Mouse (Mus musculus) cerebellum, adult 11-12 months (tissue): ENCODE data around the gene Olfr487.
"Not testable (repeated sequence)": the region's sequence is repeated elsewhere in the genome, so short reads cannot be mapped to it uniquely, and the experiment has no call there.

Experiments
- DNase-seq: peaks from one replicate; pipeline ENCODE4 v3.0.0; 2022

Gene Olfr487

DNA sequence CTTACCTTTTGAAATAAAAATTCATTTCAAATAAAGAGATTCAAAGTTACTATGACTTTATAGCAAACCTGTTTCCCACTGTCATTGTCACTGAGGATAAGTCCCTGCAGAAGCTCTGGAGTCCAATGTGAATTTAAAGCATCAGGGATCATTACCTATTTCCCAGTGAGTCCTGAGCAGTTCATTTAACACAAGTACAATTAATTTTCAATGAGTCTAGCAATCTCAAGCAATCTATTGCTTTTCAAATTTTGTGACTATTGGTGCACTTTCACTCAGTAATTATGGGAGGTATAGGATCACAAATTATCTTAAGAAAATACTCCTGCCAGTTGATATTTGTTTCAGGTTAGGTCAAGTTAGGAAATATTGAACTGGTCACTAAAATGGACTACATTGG, at the start of gene Olfr487:
Gene Olfr487 (minus strand): TSS at position 101 of the 400 bp plus-strand sequence.
- DNase-seq, result not testable (repeated sequence)

DNA sequence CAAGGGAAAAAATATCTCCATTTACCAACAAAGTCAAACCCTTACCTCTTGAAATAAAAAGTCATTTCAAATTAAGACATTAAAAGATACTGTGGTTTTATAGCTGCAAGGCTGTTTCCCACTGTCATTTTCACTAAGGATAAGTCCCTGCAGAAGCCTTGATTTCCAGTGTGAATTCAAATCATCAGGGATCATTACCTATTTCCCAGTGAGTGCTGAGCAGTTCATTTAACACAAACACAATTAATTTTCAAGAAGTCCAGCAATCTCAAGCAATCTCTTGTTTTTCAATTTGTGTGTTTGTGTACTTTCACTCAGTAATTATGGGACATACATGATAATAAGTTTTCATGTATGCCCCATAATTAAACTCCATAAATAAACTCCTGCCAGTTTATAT, 43.8 kb upstream of the Olfr487 start, which contains the start of gene Olfr488:
Gene Olfr488 (minus strand): TSS at position 101 of the 400 bp plus-strand sequence.
- DNase-seq, result no peak

DNA sequence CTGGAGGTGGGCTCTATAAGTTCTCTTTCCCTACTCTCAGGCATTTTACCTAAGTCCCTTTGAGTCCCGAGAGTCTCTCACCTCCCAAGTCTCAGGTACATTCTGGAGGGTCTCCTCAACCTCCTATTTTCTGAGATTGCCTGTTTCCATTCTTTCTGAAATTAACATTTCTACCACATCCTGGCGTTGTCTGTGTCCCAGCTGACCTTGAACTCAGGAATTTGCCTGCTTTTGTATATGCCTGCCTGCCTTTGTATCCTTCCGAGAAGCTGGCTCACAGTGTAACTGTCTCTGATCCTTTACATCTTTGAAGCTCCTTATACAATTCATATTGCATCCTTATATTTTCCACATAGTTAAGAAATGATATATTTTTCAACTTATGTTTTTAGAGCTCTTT, 19.1 kb upstream of the Olfr487 start:
- DNase-seq, result no peak

DNA sequence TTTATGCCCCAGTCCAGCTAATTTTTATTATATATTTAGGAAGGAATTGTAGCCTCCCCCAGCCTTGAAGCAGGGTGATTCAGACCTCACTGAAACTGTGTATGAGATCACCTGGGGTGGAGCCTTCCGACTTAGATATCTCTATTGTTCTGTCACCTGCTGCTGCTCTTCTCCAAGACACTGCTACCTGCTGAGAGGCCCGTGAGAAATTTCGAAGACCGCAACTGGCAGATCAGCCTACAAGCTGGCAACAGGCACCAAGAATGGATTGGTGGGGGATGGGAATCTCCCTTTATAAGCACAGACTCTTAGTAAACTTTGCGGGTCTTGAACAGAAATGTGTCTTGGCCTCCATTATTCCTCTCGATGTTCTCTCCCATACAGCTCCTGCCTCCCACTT, 17.5 kb downstream of the Olfr487 start:
- no peak for DNase-seq

DNA sequence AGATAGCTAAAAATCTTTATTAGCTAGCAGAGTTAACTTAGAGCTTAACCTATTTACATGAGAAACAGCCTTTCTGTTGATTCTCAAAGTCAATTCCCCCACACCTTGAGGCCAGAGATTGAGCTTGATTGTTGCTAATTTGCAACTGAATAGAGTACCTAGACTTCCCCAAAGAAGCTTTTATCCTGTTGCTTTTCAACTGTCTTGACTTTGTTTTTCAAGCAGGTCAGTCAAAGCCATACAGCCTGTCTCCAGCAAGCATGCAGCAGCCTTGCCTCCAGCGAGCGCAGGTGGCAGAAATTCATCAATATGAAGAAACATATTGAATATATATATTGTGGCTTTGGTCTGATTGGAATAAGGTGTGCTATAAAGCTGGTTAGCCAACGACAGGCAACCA, 18.1 kb downstream of the Olfr487 start:
- not testable (repeated sequence) for DNase-seq

DNA sequence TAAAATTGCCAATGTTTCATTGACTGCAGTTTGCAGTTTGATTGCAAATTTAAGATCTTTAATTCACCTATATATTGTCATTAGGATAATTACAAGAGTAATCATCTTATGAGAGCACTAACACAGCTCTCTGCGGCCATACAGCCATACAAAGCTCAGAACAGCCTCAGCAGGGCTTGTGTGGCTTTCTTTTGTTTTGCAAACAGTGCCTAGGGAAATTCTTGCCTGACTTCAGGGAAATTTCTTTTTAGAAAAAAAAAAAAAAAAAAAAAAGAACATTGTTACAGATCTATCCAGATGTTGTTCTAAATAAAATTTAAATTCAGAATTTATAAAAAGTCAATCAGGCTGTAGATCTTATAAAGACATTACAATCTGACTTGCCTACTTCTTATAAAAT, 21.7 kb downstream of the Olfr487 start:
- not testable (repeated sequence) for DNase-seq

DNA sequence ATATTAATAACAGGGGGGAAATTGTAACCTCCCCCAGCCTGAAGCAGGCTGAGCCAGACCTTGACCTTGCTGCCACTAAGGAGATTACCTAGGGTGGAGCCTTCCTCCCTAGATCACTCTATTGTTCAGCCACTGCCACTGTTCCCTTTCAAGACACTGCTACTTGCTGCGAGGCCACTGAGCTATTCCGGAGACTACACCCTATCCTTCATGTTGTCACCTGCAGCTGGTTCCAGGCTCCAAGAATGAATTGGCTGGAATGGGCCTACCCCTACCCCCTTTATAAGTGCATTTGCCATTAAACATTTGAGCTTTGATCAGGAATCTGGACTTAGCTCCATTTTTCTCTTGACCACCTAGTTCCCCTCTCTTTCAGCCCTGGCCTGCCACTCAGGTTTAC, 23.2 kb downstream of the Olfr487 start:
- DNase-seq, result not testable (repeated sequence)

DNA sequence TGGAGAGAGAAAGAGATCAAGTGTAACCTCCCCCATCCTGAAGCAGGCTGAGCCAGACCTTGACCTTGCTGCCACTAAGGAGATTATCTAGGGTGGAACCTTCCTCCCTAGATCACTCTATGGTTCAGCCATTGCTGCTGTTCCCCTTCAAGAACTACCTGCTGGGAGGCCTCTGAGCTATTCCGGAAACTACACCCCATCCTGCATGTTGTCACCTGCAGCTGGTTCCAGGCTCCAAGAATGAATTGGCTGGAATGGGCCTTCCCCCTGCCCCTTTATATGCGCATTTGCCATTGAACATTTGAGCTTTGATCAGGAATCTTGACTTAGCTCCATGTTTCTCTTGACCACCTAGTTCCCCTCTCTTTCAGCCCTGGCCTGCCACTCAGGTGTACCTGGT, 29.2 kb downstream of the Olfr487 start:
- DNase-seq, result not testable (repeated sequence)

DNA sequence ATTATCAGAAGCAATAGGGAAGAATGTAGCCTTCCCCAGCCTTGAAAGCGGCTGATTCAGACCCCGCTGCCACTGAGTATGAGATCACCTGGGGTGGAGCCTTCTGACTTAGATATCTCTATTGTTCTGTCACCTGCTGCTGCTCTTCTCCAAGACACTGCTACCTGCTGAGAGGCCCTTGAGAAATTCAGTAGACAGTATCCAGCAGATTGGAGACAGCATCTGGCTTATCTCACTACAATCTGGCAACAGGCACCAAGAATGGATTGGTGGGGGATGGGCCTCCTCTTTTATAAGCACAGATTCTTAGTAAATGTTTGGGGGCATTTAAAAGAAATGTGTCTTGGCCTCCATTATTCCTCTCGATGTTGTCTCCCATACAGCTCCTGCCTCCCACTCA, 30.0 kb downstream of the Olfr487 start:
- not testable (repeated sequence) for DNase-seq

DNA sequence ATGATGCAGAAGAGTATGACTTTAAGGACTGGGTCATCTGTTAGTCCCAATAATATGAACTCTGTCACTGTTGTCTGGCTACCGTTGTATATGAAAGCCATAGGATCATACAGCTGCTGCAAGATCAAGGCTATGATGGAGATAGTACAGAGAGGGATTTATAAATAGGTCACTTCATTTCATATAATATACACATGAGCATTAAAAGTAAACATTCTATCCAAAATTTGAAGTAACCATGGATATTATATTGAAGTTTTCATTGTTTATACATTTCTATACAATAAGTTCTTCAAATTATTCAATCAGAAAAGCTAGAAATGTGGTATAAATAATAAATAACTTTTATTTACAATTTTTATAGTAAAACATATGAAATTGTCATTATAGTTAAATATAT, 41.8 kb downstream of the Olfr487 start, which contains the start of gene Olfr486:
Gene Olfr486 (minus strand): TSS at position 101 of the 400 bp plus-strand sequence.
- DNase-seq, result not testable (repeated sequence)

DNA sequence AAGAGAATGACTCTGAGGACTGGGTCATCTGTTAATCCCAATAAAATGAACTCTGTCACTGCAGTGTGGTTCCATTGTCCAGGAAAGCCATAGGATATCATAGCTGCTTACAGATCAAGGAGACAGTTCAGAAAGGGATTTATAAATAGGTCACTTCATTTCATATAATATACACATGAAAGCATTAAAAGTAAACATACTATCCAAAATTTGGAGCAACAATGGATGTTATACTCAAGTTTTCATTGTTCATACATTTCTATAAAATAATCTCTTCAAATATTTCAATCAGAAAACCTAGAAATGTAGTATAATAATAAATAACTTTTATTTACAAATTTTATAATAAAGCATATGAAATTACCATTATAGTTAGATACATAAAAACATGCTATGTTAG, 54.7 kb downstream of the Olfr487 start, which contains the start of gene Olfr485:
Gene Olfr485 (minus strand): TSS at position 101 of the 400 bp plus-strand sequence.
- DNase-seq, result no peak
